Mouse (Mus musculus) cerebellum, adult 9-11 months (tissue): ENCODE measurements at regions not wholly inside any gene's neighbourhood (a gene's known extent, or its start where the extent isn't known, plus 50 kb on each side); places are given as distances from the start of the nearest gene placed in this dataset.

Source experiments
- DNase-seq: peaks from one replicate; pipeline ENCODE4 v3.0.0; 2022

DNA sequence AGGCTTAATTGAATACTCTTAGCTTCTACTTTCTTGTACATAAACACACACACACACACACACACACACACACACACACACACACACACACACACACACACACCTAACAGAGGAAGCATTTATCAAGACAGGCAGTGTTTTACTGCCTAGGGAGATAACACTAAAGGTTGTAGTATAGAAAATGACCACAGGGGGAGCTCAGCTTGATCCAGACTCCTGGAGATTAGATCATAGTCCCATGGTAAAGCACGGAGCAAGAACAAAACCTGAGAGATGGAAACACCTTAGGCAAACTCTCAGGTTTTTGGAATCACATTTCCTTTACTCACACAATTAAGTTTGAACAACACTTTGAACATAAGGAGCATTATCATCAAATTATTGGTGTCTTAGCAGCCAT lies 302.5 kb upstream of the Rnf219 start:
- DNase-seq, result no peak

- DNase-seq, result no peak
Measured at GRCm38 (mm10) chr14:104824224-104824623, 301.8 kb upstream of the Rnf219 start.

DNA sequence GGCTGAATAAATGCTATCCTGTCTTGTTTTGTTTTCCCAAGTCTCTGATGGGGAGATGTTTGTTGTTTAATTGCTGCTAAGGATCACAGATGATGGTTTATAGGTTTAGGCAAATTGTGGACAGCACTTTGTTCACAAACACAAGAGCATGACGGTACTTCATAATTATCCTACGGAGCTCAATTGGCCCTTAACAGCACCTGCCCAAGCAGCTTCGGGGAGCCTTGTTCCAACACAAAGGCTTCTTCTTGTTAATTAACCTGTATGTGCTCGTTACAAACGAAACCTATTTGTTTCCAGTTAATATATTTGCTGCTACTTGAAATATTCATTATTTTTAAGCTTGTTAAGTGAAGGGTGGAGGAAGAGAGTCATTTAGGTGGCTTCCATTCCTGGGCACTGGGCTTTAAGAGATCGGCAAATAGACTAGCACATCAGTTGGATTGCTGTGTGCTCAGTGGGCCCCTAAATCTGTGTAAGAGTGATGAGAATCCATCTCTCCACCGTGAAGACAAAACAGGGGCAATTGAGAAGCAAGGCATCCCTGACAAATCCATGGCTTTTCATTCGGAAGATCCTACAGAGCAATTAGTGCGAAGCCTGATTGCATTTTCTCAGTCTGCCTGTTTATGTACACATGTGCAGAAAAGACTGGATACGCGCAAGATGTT lies 299.6 kb upstream of the Rnf219 start:
- DNase-seq, result no peak

GRCm38 (mm10) chr14:104819106-104819505 lies 296.7 kb upstream of the Rnf219 start:
- no peak for DNase-seq

DNA sequence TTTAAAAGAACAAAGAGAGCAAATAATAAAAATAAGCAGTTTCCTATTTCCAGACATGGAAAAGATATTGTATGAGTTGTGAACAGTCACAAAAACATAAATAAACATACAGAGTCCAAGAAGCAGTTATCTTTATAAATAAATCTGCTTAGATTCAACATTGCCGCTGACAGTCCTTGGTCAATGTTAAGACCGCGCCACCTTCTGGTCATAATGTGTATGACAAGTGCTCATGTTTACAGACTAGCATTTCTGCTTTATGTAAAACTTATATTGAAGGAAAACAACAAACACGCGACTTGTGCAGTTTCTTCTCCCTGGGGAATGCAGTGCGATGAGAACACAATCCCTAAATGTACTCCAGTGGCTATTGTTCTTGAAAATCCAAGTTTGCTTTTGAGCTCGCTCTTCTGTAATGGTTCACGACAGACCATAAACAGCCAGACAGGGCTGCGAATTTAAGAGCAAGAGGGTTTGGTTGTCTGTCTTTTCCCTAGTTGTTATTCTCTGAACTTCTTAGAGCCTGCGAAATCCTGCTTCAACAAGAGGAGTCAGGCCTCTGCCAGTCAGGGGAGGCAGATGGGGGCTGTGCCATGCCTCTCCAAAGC lies 291.6 kb upstream of the Rnf219 start:
- DNase-seq, result peak; percentile 18

DNA sequence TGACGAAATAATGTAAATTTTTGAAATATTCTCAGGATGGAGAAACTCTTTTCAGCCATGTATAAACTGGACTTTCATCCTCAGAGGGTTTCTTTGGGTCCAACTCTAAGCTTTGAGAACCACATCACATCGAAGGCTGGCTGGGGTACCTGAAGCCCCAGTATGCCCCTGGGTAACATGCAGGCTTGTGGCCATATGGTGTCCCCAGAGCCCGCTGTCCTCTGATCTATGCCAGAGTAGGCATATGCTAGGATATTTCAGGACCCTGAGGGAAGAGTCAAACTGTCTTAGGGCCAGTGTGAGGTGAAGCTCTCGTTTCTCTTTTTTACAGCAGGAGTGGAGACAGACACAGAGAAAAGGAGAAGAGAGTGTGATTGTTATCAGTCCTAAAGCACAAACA lies 289.6 kb upstream of the Rnf219 start:
- no peak for DNase-seq

- DNase-seq, result no peak
Measured at GRCm38 (mm10) chr14:104805332-104805731, 282.9 kb upstream of the Rnf219 start.

GRCm38 (mm10) chr14:104796348-104796965 lies 274.0 kb upstream of the Rnf219 start:
- DNase-seq, result no peak

DNA sequence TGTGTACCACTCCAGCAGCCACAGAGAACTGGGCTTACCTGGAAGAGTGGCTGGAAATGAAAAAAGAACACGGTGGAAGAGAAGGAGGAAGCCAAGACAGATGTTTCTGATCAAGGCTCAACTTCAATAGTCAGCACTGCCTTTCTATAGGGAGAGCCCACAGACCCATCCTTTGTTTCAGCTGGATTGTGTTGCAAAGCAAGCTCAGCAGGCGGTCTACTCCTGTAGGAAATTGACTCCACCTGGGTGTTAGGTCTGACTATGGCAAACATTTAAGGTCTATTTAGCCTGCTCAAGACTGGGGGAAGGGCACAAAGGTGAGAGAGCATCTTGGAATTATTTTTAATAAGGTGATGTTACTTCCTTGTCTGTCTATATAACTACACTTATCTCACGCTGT lies 266.9 kb upstream of the Rnf219 start:
- no peak for DNase-seq

DNA sequence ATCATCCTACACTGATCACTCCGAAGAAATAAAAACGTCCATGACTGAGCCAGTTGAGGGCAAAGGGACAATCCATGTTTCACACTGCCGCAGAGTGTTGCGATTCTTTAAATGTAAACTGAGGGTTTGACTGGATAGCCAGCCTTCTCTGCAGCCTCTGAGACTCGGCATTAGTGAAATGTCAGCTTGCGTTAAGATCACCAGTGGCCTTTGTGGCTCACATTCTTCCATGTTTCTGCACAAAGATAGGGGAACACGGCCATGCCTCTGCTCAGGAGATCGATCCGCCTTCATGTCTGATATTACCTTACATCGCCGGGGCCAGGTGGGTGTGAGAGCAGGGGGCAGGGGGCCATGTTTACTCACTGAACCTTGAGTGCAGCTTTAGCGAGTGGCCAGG lies 262.6 kb upstream of the Rnf219 start:
- DNase-seq, result no peak

DNA sequence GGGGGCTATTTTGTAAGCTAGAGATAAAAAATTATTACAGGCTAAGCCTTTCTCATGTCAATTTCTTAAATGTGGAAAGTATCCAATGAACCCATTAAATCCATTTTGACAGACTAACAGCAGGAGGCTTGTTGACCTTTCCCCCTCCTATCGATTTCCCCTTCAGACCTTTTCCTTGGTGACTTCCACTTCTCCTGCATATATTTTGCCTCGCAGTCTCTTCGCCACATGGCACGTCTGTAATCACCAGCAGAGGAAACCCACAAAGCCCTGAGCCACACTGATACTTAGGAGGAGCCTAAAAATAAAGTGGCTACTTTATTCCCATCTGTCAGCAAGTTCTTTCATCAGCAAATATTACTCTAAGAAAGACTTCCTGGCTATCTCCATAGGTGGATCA lies 247.5 kb upstream of the Rnf219 start:
- no peak for DNase-seq

GRCm38 (mm10) chr14:104734213-104734612 lies 211.8 kb upstream of the Rnf219 start:
- no peak for DNase-seq

GRCm38 (mm10) chr14:104732036-104732435 lies 209.6 kb upstream of the Rnf219 start:
- no peak for DNase-seq

DNA sequence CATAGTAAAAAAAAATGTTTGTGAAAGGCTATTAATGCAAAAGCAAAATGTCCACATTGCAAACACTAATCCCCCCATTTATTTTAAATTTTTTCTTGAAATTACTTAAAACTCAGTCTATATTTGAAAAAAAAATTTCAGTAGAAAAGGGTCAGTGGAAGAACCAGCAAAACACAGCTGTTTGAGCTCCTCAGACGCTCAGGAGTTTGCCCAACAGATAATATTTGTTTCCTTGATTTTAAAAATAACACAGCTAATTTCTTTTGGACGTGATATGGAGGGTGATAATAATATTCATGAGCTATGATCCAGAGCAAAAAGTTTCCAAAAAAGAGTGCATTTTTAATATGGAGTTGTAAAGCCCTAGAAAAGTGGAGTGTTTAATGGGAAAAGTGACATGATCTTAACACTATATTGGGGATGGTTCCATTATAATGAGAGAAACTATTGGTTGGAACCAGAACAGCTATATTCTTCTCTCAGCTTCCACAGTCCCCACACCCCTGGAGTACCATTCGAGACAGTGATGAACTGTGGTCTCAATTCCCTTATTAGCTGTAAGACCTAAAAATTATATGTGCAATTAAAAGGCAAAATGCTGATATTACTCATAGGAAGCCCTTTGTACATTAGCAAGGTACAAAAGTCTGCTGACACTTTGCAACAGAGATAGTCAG lies 209.0 kb upstream of the Rnf219 start:
- no peak for DNase-seq

GRCm38 (mm10) chr14:104715651-104716050 lies 193.2 kb upstream of the Rnf219 start:
- DNase-seq, result peak; percentile 79

DNA sequence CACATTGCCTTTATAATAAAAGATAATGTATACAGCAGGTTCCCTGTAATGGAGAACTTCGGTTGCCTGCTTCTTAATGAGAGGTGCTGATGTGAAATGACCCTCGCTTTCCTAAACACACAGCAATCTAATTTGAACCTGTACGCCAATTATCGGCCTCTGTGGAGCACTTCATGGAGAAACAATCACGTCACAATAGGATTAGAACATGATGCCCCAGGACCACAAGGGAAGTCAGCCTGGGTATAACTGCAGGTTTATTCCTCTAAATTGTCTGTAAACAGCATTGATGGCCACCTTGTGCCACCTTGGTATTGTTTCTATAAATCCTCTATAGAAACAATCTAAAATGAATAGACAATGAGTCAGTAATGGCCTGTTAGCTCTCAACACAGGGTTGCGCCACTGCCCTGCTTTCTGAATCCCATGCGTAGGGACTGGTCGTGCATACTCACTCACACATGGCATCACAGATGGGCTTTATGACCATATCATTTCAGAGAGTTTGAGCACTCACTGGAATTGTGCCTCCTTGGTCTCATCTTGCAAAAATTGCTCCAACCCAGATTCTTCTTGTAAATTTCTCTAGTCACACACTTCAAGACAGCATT lies 179.9 kb upstream of the Rnf219 start:
- no peak for DNase-seq

- DNase-seq, result no peak
Measured at GRCm38 (mm10) chr14:104698962-104699361, 176.5 kb upstream of the Rnf219 start.

GRCm38 (mm10) chr14:104695101-104695500 lies 172.7 kb upstream of the Rnf219 start:
- DNase-seq, result no peak

DNA sequence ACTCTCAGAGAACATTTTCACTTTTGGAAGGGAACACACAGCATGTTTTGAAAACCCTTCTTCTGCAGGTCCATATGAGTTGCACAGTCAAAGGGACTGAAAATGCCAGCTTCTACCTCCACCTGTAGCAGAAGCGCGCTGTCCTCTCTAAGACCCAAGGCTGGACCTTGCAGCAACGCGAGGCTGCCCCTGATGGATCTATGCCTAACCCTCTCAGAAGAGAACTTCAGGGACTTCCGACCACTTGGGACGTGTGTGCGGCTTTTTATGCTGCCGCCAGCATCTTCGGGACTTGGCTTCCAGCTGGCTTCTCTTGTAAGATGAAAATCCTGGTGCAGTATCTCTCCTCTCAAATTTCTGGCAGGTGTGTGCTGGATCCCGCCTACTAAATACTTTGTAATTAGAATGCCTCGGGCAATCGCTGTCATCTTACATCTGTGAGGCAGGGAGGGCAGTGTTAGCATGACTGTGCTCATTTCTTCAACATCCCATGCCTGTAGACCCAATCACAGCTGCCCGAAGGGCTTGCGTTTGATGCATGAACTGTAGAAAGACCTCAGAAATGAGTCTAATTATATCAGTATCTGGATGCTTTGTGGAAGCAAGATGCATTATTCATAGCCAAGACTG lies 171.8 kb upstream of the Rnf219 start:
- no peak for DNase-seq

DNA sequence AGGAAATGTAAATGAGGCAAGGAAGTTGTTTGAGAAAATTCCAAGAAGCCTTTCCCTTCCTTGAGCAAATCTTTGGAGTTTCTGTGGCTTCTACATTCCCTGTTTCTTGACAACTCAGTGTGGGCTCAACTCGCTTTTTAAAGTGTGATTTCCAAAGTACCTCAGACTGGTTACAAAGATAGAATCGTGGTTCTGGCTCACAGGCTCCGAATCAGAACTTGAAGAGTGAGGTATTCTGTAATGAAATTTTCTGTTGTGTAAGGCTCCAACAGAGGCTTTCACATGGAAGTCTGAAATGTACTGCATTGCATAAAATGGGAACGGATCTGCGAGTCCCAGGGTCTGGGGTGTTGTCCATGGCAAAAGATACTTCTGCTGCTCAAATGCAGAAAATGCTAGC lies 170.2 kb upstream of the Rnf219 start:
- no peak for DNase-seq

DNA sequence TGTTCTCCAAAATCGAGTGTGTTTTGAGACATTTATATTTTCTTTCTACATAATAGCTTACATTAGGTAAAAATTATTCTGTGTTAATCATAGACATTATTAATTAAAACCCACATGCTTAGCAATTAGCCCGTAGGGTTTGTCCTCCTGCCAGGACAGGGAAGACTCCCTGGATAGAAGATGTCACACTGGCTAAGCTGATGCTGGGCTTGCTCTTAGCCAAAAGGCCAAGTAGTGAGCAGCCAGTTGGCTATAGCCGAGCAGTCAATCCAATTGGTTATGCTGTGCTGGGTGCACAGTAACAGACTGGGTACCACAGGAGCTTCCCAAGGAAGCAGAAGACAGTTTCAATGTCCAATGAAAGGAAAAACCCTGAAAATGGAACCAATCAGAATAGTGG lies 166.0 kb upstream of the Rnf219 start:
- DNase-seq, result no peak

GRCm38 (mm10) chr14:104676810-104677209 lies 154.4 kb upstream of the Rnf219 start:
- no peak for DNase-seq

GRCm38 (mm10) chr14:104661696-104662095 lies 139.3 kb upstream of the Rnf219 start:
- no peak for DNase-seq
